Mouse (Mus musculus): ENCODE results near the gene E330009J07Rik.

- TF ChIP-seq CTCF (IDR thresholded peaks at IDR 0.05; ENCODE audit: borderline replicate concordance, insufficient read depth, low read depth, low read length) = peak; percentile 21; the same call in 1 of the 2 replicates
- no peak for TF ChIP-seq POLR2A (IDR thresholded peaks at IDR 0.05; ENCODE audit: borderline replicate concordance, insufficient read depth, low read length)
Measured at GRCm38 (mm10) chr6:40353360-40353759, 82.6 kb downstream of the E330009J07Rik start.

Data from cerebellum, adult 2 months (tissue).